Mouse (Mus musculus): ENCODE results near the gene Med28. TPM values are rescaled to one million over a fixed set of nuclear protein-coding genes. Genes with fewer than 3 reads are reported as not detected.
A peak's percentile ranks its signal among the peaks of the same experiment; 100 is the strongest.

The Med28 gene
- total RNA-seq (2021), result 10 to 100 TPM; 81.9 to 83.8 TPM

- intact Hi-C loops (cut with DNase I), result no loop called here
- peak; percentile 93 to 95 for DNase-seq (ENCODE audit: extremely low spot score in 1 of 2, low spot score in 2 of 2)
Measured at GRCm38 (mm10) chr5:45519960-45520808, at the start of gene Med28. TSS of gene Med28 (plus strand) at chr5:45520229.

- no peak for DNase-seq (ENCODE audit: extremely low spot score in 1 of 2, low spot score in 2 of 2)
- intact Hi-C loops (cut with DNase I), result loop anchor here (10.0 kb wide), 1 partner anchor 872 kb away; no protein-coding TSS in a partner anchor
Measured at GRCm38 (mm10) chr5:45472880-45473450, 47.1 kb upstream of the Med28 start.

- intact Hi-C loops (cut with DNase I), result loop anchor here (10.0 kb wide), 1 partner anchor 871 kb away; no protein-coding TSS in a partner anchor
- DNase-seq (ENCODE audit: extremely low spot score in 1 of 2, low spot score in 2 of 2), result no peak
Measured at GRCm38 (mm10) chr5:45473521-45473920, 46.5 kb upstream of the Med28 start.

- intact Hi-C loops (cut with DNase I), result loop anchor here (10.0 kb wide), 1 partner anchor 871 kb away; no protein-coding TSS in a partner anchor
- peak; percentile 35 to 71 for DNase-seq (ENCODE audit: extremely low spot score in 1 of 2, low spot score in 2 of 2)
Measured at GRCm38 (mm10) chr5:45474215-45474614, 45.8 kb upstream of the Med28 start.

GRCm38 (mm10) chr5:45474758-45475157 lies 45.3 kb upstream of the Med28 start:
- no peak for DNase-seq (ENCODE audit: extremely low spot score in 1 of 2, low spot score in 2 of 2)
- intact Hi-C loops (cut with DNase I), result loop anchor here (10.0 kb wide), 1 partner anchor 870 kb away; no protein-coding TSS in a partner anchor

- no peak for DNase-seq (ENCODE audit: extremely low spot score in 1 of 2, low spot score in 2 of 2)
- intact Hi-C loops (cut with DNase I), result loop anchor here (2.0 to 10.0 kb wide), 2 partner anchors 193 to 869 kb away; partner anchors contain the start of gene Ncapg
Measured at GRCm38 (mm10) chr5:45475771-45476170, 44.3 kb upstream of the Med28 start.

- intact Hi-C loops (cut with DNase I), result loop anchor here (2.0 to 10.0 kb wide), 2 partner anchors 193 to 869 kb away; partner anchors contain the start of gene Ncapg
Measured at GRCm38 (mm10) chr5:45476288-45476687, 43.7 kb upstream of the Med28 start.

GRCm38 (mm10) chr5:45477601-45478000 lies 42.4 kb upstream of the Med28 start:
- intact Hi-C loops (cut with DNase I), result loop anchor here (2.0 to 10.0 kb wide), 2 partner anchors 191 to 867 kb away; partner anchors contain the start of gene Ncapg
- no peak for DNase-seq (ENCODE audit: extremely low spot score in 1 of 2, low spot score in 2 of 2)

More at GRCm38 (mm10) chr5:45476288-45476687, 43.7 kb upstream of the Med28 start:
- DNase-seq (ENCODE audit: extremely low spot score in 1 of 2, low spot score in 2 of 2), result peak in 1 of 2 experiments; percentile 29

GRCm38 (mm10) chr5:45480066-45480465 lies 40.0 kb upstream of the Med28 start:
- no peak for DNase-seq (ENCODE audit: extremely low spot score in 1 of 2, low spot score in 2 of 2)
- intact Hi-C loops (cut with DNase I), result no loop called here

- intact Hi-C loops (cut with DNase I), result no loop called here
- no peak for DNase-seq (ENCODE audit: extremely low spot score in 1 of 2, low spot score in 2 of 2)
Measured at GRCm38 (mm10) chr5:45481125-45481524, 38.9 kb upstream of the Med28 start.

- intact Hi-C loops (cut with DNase I), result no loop called here
- DNase-seq (ENCODE audit: extremely low spot score in 1 of 2, low spot score in 2 of 2), result no peak
Measured at GRCm38 (mm10) chr5:45482607-45483006, 37.4 kb upstream of the Med28 start.

- DNase-seq (ENCODE audit: extremely low spot score in 1 of 2, low spot score in 2 of 2), result no peak
- intact Hi-C loops (cut with DNase I), result no loop called here
Measured at GRCm38 (mm10) chr5:45483654-45484053, 36.4 kb upstream of the Med28 start.

- no peak for DNase-seq (ENCODE audit: extremely low spot score in 1 of 2, low spot score in 2 of 2)
- intact Hi-C loops (cut with DNase I), result no loop called here
Measured at GRCm38 (mm10) chr5:45491776-45492175, 28.3 kb upstream of the Med28 start.

GRCm38 (mm10) chr5:45493191-45494092 lies 26.6 kb upstream of the Med28 start, which contains the start of gene Lap3:
TSS of gene Lap3 (plus strand) at chr5:45493374.
- peak; percentile 93 to 99 for DNase-seq (ENCODE audit: extremely low spot score in 1 of 2, low spot score in 2 of 2)
- intact Hi-C loops (cut with DNase I), result no loop called here

- intact Hi-C loops (cut with DNase I), result no loop called here
- no peak for DNase-seq (ENCODE audit: extremely low spot score in 1 of 2, low spot score in 2 of 2)
Measured at GRCm38 (mm10) chr5:45494093-45494755, 25.8 kb upstream of the Med28 start.

- intact Hi-C loops (cut with DNase I), result no loop called here
Measured at GRCm38 (mm10) chr5:45495429-45495975, 24.5 kb upstream of the Med28 start.

GRCm38 (mm10) chr5:45496042-45496441 lies 24.0 kb upstream of the Med28 start:
- intact Hi-C loops (cut with DNase I), result no loop called here

More at GRCm38 (mm10) chr5:45495429-45495975, 24.5 kb upstream of the Med28 start:
- DNase-seq (ENCODE audit: extremely low spot score in 1 of 2, low spot score in 2 of 2), result no peak

GRCm38 (mm10) chr5:45496479-45496878 lies 23.6 kb upstream of the Med28 start:
- no peak for DNase-seq (ENCODE audit: extremely low spot score in 1 of 2, low spot score in 2 of 2)
- intact Hi-C loops (cut with DNase I), result no loop called here

More at GRCm38 (mm10) chr5:45496042-45496441, 24.0 kb upstream of the Med28 start:
- DNase-seq (ENCODE audit: extremely low spot score in 1 of 2, low spot score in 2 of 2), result no peak

Measured in left cerebral cortex, postnatal 10 days (tissue).